Mouse (Mus musculus): ENCODE data around the gene Ddx25. TPM values are rescaled to one million over a fixed set of nuclear protein-coding genes. Genes with fewer than 3 reads are reported as not detected.

Ddx25 gene
- total RNA-seq (2012; rRNA removed) = 0.50 and 0.85 TPM in 2 replicates
- total RNA-seq (2014; rRNA removed) = 0.44 and 0.68 TPM in 2 replicates
- polyA plus RNA-seq (2012; ENCODE audit: insufficient read length, low read depth) = 0.33 and 0.46 TPM in 2 replicates

DNA sequence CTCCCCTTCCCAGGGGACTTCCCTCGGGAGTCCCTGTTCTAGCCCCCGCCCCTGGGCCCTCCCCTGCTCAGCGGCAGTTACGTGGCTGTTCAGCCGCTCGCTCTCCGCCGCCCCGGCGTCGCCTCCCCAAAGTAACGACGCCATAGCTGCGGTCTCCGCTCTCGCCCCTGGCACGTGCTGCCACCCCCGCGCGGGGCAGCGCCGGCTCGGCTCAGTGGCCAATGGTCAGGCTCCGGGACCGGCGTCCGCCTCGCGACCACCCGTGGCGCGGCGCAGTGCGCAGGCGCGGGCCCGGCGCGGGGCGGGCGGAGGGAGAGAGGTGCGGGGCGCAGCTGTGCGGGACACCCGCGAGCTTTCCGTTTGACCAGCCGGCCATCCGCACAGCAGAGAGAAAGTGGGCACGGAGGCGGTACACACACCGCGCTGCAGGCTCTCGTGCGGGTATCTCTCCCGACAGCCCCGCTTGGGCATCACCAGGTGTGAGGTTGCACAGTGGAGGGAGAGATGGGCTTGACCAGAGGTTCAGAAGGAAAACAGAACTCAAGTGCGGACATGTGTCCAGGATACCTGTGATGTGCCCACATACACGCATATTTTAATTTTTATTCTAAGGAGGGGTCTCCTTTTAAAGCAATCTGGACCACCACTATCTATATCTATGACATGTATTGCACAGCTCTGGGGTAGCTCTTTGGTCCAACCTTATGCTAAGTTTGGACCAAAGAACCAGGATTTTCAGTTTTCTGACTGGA lies at the start of gene Ddx25, which contains the start of gene Pus3:
Gene Ddx25, minus strand, starts transcription at position 272 of the 752 bp plus-strand sequence.
Gene Pus3, plus strand, starts transcription at position 339 of the 752 bp plus-strand sequence.
- in situ Hi-C loops (cut with MboI; ENCODE audit: low pct_ligation_motif_present, low pct_unique_long_range_greater_than_20kb, low sequenced_read_pairs) = no loop called here
- H3K27me3 ChIP-seq (replicated peaks) = peaks cover 45% of the 10 kb centered on the region
- peak within 1 kb of the TSS; percentile 89 for H3K4me2 ChIP-seq (ENCODE audit: insufficient read depth, low read depth, poor library complexity, severe bottlenecking)
- dilution Hi-C loops (cut with MboI; ENCODE audit: extremely low pct_ligation_motif_present, extremely low pct_unique_long_range_greater_than_20kb, low sequenced_read_pairs) = no loop called here
- peaks cover 4 to 35% of the 10 kb centered on the region in 2 experiments; a peak in 2 of 4 replicates for H3K4me1 ChIP-seq (ENCODE audit: control insufficient read depth in 1 of 2, insufficient read depth in 2 of 2)
- peak; percentile 82 for TF ChIP-seq BHLHE40 (IDR thresholded peaks at IDR 0.05; ENCODE audit: low read depth, low read length)
- TF ChIP-seq IRF4 (IDR thresholded peaks at IDR 0.05; ENCODE audit: low read depth, low read length) = peak; percentile 8; the same call in 1 of the 2 replicates
- no peak for TF ChIP-seq KAT2A (IDR thresholded peaks at IDR 0.05; ENCODE audit: insufficient replicate concordance, low read length)
- no peak for TF ChIP-seq ZKSCAN1 (IDR thresholded peaks at IDR 0.05; ENCODE audit: borderline replicate concordance, low read depth, low read length)
- no peak for TF ChIP-seq JUND (conservative IDR thresholded peaks at IDR 0.05; ENCODE audit: low read depth, low read length)
- no peak for TF ChIP-seq ZNF384 (IDR thresholded peaks at IDR 0.05; ENCODE audit: low read depth, low read length)
- no peak for TF ChIP-seq MEF2A (IDR thresholded peaks at IDR 0.05; ENCODE audit: borderline replicate concordance, low read depth, low read length)
- TF ChIP-seq E2F4 (IDR thresholded peaks at IDR 0.05; ENCODE audit: insufficient replicate concordance, low read depth, low read length) = no peak
- peak; percentile 88 for TF ChIP-seq NRF1 (IDR thresholded peaks at IDR 0.05; ENCODE audit: low read depth, low read length)
- no peak for TF ChIP-seq ELF1 (IDR thresholded peaks at IDR 0.05; ENCODE audit: low read depth, low read length)
- TF ChIP-seq JUN (IDR thresholded peaks at IDR 0.05; ENCODE audit: insufficient read depth, low read depth, low read length) = no peak
- TF ChIP-seq TBP (conservative IDR thresholded peaks at IDR 0.05; ENCODE audit: low read depth, low read length) = no peak
- peak; percentile 9; the same call in 1 of the 2 replicates for TF ChIP-seq MAX (IDR thresholded peaks at IDR 0.05; ENCODE audit: low read length)
- no peak for TF ChIP-seq TCF12 (IDR thresholded peaks at IDR 0.05; ENCODE audit: low read depth, low read length)
- no peak for TF ChIP-seq NELFE (IDR thresholded peaks at IDR 0.05; ENCODE audit: low read depth, low read length)
- TF ChIP-seq CTCF (conservative IDR thresholded peaks at IDR 0.05 in 1 of 2, IDR thresholded peaks at IDR 0.05 in 1 of 2; ENCODE audit: low read depth in 2 of 2, low read length in 2 of 2) = no peak
- no peak for TF ChIP-seq ZC3H11A (IDR thresholded peaks at IDR 0.05; ENCODE audit: low read depth, low read length)
- TF ChIP-seq MXI1 (IDR thresholded peaks at IDR 0.05; ENCODE audit: low read depth, low read length) = peak; percentile 12; the same call in 1 of the 2 replicates
- no peak for TF ChIP-seq SIN3A (IDR thresholded peaks at IDR 0.05; ENCODE audit: low read length)
- 0 out of 2 replicates have a peak within 1 kb of the TSS, but pooled peaks have one; percentile 33 for H3K27ac ChIP-seq (ENCODE audit: insufficient read depth, low read depth)
- H3K36me3 ChIP-seq (replicated peaks in 1 of 2; ENCODE audit: control insufficient read depth in 1 of 2, insufficient read depth in 1 of 2, low read length in 1 of 2) = peaks cover 9 to 19% of the 10 kb centered on the region in 2 experiments
- H3K9ac ChIP-seq (ENCODE audit: insufficient read depth, low read depth) = peak within 1 kb of the TSS; percentile 97
- DNase-seq (ENCODE audit: extremely low read depth) = no peak
- H3K79me2 ChIP-seq (replicated peaks; ENCODE audit: control insufficient read depth, extremely low read depth, insufficient read depth, poor library complexity, severe bottlenecking) = peaks cover 31% of the 10 kb centered on the region
- H3K4me3 ChIP-seq (replicated peaks in 1 of 3; ENCODE audit: low read depth in 2 of 3, low read length in 2 of 3, poor library complexity in 1 of 3) = peak within 1 kb of the TSS; percentile 70 to 87 (median 85)
- no peaks in the 10 kb centered on the region for H3K9me3 ChIP-seq (replicated peaks; ENCODE audit: low read length)
